Mouse (Mus musculus): Measurements from ENCODE around the gene Tbc1d22b. TPM values are rescaled to one million over a fixed set of nuclear protein-coding genes. Genes with fewer than 3 reads are reported as not detected.
"Not testable (repeated sequence)": the region's sequence is repeated elsewhere in the genome, so short reads cannot be mapped to it uniquely, and the experiment has no call there.

The Tbc1d22b gene
- polyA plus RNA-seq, 1 experiment from 2014 or later = 10.3 TPM

GRCm38 (mm10) chr17:29596771-29597132 lies 47.2 kb downstream of the Tbc1d22b start:
- no peak overlapping the region for H3K27ac ChIP-seq (replicated peaks)
- WGBS = 91% methylated on average over 13 of the region's 13 CpGs

GRCm38 (mm10) chr17:29599051-29599450 lies 49.5 kb downstream of the Tbc1d22b start:
- no peak overlapping the region for H3K4me2 ChIP-seq
- H3K4me3 ChIP-seq = no peak overlapping the region
- no peak for ATAC-seq (ENCODE audit: extremely low read depth, insufficient number of reproducible peaks, low FRiP score, low TSS enrichment)
- H3K9ac ChIP-seq = no peak overlapping the region
- peaks cover 26% of the 10 kb centered on the region for H3K4me1 ChIP-seq
- 93% methylated on average over 14 of the region's 14 CpGs for WGBS
- H3K36me3 ChIP-seq = peaks cover 84% of the 10 kb centered on the region
- H3K9me3 ChIP-seq = no peaks in the 10 kb centered on the region
- no peaks in the 10 kb centered on the region for H3K27me3 ChIP-seq (replicated peaks)
- H3K27ac ChIP-seq (replicated peaks) = no peak overlapping the region

More at GRCm38 (mm10) chr17:29596771-29597132, 47.2 kb downstream of the Tbc1d22b start:
- H3K27me3 ChIP-seq (replicated peaks) = no peaks in the 10 kb centered on the region
- no peak for ATAC-seq (ENCODE audit: extremely low read depth, insufficient number of reproducible peaks, low FRiP score, low TSS enrichment)
- no peak overlapping the region for H3K4me2 ChIP-seq
- peaks cover 69% of the 10 kb centered on the region for H3K36me3 ChIP-seq
- H3K9ac ChIP-seq = no peak overlapping the region
- H3K4me1 ChIP-seq = peaks cover 33% of the 10 kb centered on the region
- no peak overlapping the region for H3K4me3 ChIP-seq
- H3K9me3 ChIP-seq = no peaks in the 10 kb centered on the region

GRCm38 (mm10) chr17:29599537-29599936 lies 50.0 kb downstream of the Tbc1d22b start:
- Histone ChIP-seq H3K9ac (no peak overlapping the region), H3K4me3 (no peak overlapping the region), H3K27ac (replicated peaks) (no peak overlapping the region), H3K4me1 (peaks cover 26% of the 10 kb centered on the region), H3K4me2 (no peak overlapping the region), H3K27me3 (replicated peaks) (no peaks in the 10 kb centered on the region), H3K36me3 (peaks cover 83% of the 10 kb centered on the region), H3K9me3 (no peaks in the 10 kb centered on the region)
- no peak for ATAC-seq (ENCODE audit: extremely low read depth, insufficient number of reproducible peaks, low FRiP score, low TSS enrichment)
- WGBS = 89% methylated on average over 8 of the region's 8 CpGs

DNA sequence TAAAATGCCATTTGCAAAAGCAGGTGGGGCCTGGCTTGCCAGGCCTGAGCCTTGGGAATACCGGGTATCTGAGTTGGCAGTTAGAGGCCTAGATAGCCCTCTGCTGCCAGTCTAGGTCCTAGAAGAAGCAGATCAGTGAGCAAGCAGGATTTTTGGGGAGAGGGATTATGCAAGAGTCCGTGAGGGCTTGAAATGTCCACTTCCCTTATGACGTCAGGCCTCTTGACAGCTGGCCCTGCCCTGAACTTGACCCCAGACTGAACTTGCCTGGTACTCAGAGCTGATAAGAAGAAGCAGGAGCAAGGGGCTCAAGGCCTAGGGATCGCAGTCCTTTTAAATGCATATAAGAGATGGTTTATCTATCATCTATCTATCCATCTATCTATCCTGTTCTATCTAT lies 51.8 kb downstream of the Tbc1d22b start:
- H3K27me3 ChIP-seq (replicated peaks) = no peaks in the 10 kb centered on the region
- no peak overlapping the region for H3K4me2 ChIP-seq
- no peak overlapping the region for H3K27ac ChIP-seq (replicated peaks)
- no peaks in the 10 kb centered on the region for H3K9me3 ChIP-seq
- ATAC-seq (ENCODE audit: extremely low read depth, insufficient number of reproducible peaks, low FRiP score, low TSS enrichment) = no peak
- no peak overlapping the region for H3K4me3 ChIP-seq
- peaks cover 80% of the 10 kb centered on the region for H3K36me3 ChIP-seq
- H3K9ac ChIP-seq = no peak overlapping the region
- peaks cover 19% of the 10 kb centered on the region for H3K4me1 ChIP-seq
- WGBS = 34% methylated on average over 4 of the region's 4 CpGs

- 18% methylated on average over 6 of the region's 6 CpGs for WGBS
- peaks cover 71% of the 10 kb centered on the region for H3K36me3 ChIP-seq
- no peak overlapping the region for H3K9ac ChIP-seq
These were observed 53.7 kb downstream of the Tbc1d22b start for GRCm38 (mm10) chr17:29603283-29603682.

DNA sequence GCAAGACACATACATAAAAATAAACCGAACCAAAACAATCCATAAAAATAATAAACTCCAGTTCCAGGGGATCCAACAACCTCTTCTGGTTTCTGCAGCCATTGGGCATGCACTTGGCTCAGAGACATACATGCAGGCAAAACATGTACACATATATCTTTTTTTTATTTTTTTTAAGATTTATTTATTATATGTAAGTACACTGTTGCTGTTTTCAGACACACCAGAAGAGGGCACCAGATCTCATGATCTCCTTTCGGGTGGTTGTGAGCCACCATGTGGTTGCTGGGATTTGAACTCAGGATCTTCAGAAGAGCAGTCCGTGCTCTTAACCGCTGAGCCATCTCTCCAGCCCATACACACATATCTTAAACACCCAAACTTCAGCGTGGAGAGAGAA lies 63.9 kb downstream of the Tbc1d22b start:
- H3K9me3 ChIP-seq; ATAC-seq (ENCODE audit: extremely low read depth, insufficient number of reproducible peaks, low FRiP score, low TSS enrichment); H3K4me3 ChIP-seq; H3K9ac ChIP-seq; H3K27me3 ChIP-seq (replicated peaks); H3K27ac ChIP-seq (replicated peaks); H3K4me2 ChIP-seq: not testable (repeated sequence)
- 84% methylated on average over 5 of the region's 5 CpGs for WGBS
- Histone ChIP-seq H3K4me1 (peaks cover 43% of the 10 kb centered on the region), H3K36me3 (peaks cover 16% of the 10 kb centered on the region)

More at GRCm38 (mm10) chr17:29603283-29603682, 53.7 kb downstream of the Tbc1d22b start:
- no peaks in the 10 kb centered on the region for H3K9me3 ChIP-seq
- H3K4me1 ChIP-seq = peaks cover 6% of the 10 kb centered on the region
- no peaks in the 10 kb centered on the region for H3K27me3 ChIP-seq (replicated peaks)
- H3K4me2 ChIP-seq = no peak overlapping the region
- H3K4me3 ChIP-seq = no peak overlapping the region
- ATAC-seq (ENCODE audit: extremely low read depth, insufficient number of reproducible peaks, low FRiP score, low TSS enrichment) = no peak
- no peak overlapping the region for H3K27ac ChIP-seq (replicated peaks)

DNA sequence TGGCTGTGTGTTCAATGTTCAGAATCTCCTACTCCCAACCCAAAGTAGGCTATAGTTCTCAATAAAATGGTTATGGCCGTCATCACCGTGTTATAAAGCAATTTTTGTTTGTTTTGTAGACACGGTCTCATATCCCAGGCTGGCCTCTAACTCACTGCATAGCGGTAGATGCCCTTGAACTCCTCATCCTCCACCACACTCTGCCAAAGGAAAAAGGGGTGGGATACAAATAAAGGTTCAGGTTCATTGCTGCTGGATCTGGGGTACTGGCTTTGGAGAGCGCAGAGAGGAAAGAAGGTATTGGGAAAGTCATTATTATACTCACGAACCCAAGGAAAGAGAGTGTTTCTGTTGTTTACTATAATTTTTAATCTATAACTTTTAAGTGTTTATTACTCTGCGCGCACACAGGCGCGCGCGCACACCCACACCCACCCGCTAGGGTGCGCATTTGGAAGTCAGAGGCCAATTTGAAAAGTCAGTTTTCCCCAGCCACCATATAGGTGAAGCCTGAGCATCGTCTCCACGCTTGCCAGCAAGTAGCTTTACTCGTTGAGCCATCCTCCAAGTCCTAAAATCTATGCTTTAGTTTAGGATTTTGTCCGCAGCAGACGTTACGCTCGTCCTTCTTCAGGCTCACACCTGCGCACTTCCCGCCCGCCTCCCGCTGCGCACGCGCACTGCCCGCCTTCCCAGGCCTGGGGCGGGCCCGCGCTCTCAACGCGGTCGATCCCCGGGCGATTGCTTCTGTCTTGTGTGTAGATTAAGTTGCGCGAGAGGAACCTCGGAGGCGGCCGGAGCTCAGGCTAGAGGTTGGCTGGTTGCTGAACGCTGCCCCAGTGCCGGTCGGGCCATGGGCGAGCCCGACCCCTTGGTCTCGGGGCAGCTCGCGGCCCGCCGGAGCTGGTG lies 64.8 kb downstream of the Tbc1d22b start, which contains the start of the genes Rnf8 and Gm28043:
TSS of gene Rnf8 (plus strand) at position 676 of the 909 bp plus-strand sequence.
TSS of gene Gm28043 (plus strand) at position 762 of the 909 bp plus-strand sequence.
- WGBS = 2% methylated on average over 52 of the region's 52 CpGs
- Histone ChIP-seq H3K9me3 (no peaks in the 10 kb centered on the region), H3K4me1 (peaks cover 43% of the 10 kb centered on the region), H3K27me3 (replicated peaks) (no peaks in the 10 kb centered on the region), H3K4me3 (peak within 1 kb of the TSS; percentile 89), H3K4me2 (peak within 1 kb of the TSS; percentile 89), H3K9ac (peak within 1 kb of the TSS; percentile 98), H3K36me3 (peaks cover 19% of the 10 kb centered on the region), H3K27ac (replicated peaks) (peak within 1 kb of the TSS; percentile 96)
- ATAC-seq (ENCODE audit: extremely low read depth, insufficient number of reproducible peaks, low FRiP score, low TSS enrichment) = peak; percentile 66; the same call in 1 of the 2 replicates

- peak; percentile 27; the same call in 1 of the 2 replicates for ATAC-seq (ENCODE audit: extremely low read depth, insufficient number of reproducible peaks, low FRiP score, low TSS enrichment)
- Histone ChIP-seq H3K9ac (peak overlapping the region; percentile 98), H3K36me3 (peaks cover 26% of the 10 kb centered on the region), H3K9me3 (no peaks in the 10 kb centered on the region), H3K4me1 (peaks cover 43% of the 10 kb centered on the region), H3K4me3 (peak overlapping the region; percentile 89), H3K4me2 (peak overlapping the region; percentile 89), H3K27me3 (replicated peaks) (no peaks in the 10 kb centered on the region), H3K27ac (replicated peaks) (peak overlapping the region; percentile 96)
- under 1% methylated on average over 43 of the region's 43 CpGs for WGBS
These were observed 65.5 kb downstream of the Tbc1d22b start for GRCm38 (mm10) chr17:29615024-29615551.

GRCm38 (mm10) chr17:29615616-29616015 lies 66.0 kb downstream of the Tbc1d22b start:
- Histone ChIP-seq H3K4me2 (peak overlapping the region; percentile 89), H3K9me3 (no peaks in the 10 kb centered on the region), H3K36me3 (peaks cover 30% of the 10 kb centered on the region), H3K9ac (peak overlapping the region; percentile 98), H3K4me3 (peak overlapping the region; percentile 89), H3K27me3 (replicated peaks) (no peaks in the 10 kb centered on the region), H3K27ac (replicated peaks) (peak overlapping the region; percentile 96), H3K4me1 (peaks cover 43% of the 10 kb centered on the region)
- no peak for ATAC-seq (ENCODE audit: extremely low read depth, insufficient number of reproducible peaks, low FRiP score, low TSS enrichment)
- 13% methylated on average over 4 of the region's 4 CpGs for WGBS

DNA sequence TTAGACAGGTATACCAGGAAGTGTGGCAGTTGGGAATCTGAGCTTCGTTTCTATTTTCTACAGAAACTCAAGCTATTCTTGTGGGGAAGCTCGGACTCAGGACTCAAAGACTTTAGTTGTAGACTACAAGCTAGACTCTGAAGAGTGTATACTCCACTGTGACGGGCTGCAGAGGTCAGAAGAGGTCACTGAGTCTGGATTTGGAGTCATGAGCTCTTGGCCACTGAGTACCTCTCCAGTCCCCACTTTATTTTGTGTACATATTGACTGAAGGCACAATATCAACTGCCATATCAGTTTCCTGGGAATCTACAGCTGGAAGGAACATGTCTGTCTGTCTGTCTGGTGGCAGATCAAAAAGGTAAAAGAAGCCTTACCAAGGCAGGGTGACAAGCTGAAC lies 69.6 kb downstream of the Tbc1d22b start:
- Histone ChIP-seq H3K27me3 (replicated peaks) (no peaks in the 10 kb centered on the region), H3K4me3 (no peak overlapping the region), H3K9me3 (no peaks in the 10 kb centered on the region), H3K4me2 (no peak overlapping the region), H3K4me1 (peaks cover 27% of the 10 kb centered on the region), H3K9ac (no peak overlapping the region), H3K27ac (replicated peaks) (no peak overlapping the region), H3K36me3 (peaks cover 66% of the 10 kb centered on the region)
- ATAC-seq (ENCODE audit: extremely low read depth, insufficient number of reproducible peaks, low FRiP score, low TSS enrichment) = no peak
- WGBS = 70% methylated on average over 3 of the region's 3 CpGs

DNA sequence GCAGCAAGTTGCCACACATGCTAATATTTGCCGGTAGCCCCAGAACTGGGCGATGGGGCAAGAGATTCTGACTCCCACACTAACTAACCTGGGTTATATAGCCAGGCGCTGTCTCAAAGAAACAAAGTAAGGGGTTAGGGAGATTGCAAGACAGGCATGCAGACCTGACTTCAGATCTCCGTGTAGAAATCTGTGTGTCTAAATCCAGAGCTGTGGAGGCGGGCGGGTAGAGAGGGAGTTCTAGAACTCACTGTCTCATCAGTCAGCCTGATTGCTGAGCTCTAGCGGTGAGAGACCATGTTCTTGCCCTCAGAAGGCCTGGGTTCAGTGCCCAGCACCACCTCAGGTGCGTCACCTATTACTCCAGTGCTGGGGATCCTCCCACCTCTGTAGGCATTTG lies 73.9 kb downstream of the Tbc1d22b start:
- Histone ChIP-seq H3K36me3 (peaks cover 98% of the 10 kb centered on the region), H3K9ac (no peak overlapping the region), H3K4me1 (no peaks in the 10 kb centered on the region), H3K9me3 (no peaks in the 10 kb centered on the region), H3K27ac (replicated peaks) (no peak overlapping the region), H3K4me2 (no peak overlapping the region), H3K27me3 (replicated peaks) (no peaks in the 10 kb centered on the region), H3K4me3 (no peak overlapping the region)
- no peak for ATAC-seq (ENCODE audit: extremely low read depth, insufficient number of reproducible peaks, low FRiP score, low TSS enrichment)
- 92% methylated on average over 8 of the region's 8 CpGs for WGBS
